Mouse (Mus musculus): ENCODE data around the gene Ip6k3.

The Ip6k3 gene

GRCm38 (mm10) chr17:27151411-27151810 is 16.2 kb downstream of the Ip6k3 start:
- DNase-seq: peak; percentile 29 to 33

DNA sequence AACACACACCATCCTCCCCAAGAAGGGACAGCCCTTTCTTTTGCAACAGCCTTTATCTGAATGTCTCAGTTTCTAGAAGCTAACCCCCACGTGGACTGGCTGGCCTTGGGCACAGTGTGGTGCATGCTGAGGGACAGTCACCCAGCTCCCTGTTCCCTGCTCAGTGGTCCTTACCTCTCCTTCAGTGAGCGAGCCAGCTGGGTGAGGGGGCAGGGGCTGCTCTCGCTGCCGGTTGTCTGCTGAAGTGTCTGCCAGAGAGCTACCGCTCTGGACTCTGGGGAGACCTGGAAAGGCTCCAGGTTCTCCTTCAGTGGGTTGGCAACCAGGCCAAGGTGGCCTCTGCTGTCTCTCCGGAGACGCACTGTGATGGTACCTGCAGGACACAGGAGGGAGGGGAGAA is 16.7 kb downstream of the Ip6k3 start:
- no peak for DNase-seq

DNA sequence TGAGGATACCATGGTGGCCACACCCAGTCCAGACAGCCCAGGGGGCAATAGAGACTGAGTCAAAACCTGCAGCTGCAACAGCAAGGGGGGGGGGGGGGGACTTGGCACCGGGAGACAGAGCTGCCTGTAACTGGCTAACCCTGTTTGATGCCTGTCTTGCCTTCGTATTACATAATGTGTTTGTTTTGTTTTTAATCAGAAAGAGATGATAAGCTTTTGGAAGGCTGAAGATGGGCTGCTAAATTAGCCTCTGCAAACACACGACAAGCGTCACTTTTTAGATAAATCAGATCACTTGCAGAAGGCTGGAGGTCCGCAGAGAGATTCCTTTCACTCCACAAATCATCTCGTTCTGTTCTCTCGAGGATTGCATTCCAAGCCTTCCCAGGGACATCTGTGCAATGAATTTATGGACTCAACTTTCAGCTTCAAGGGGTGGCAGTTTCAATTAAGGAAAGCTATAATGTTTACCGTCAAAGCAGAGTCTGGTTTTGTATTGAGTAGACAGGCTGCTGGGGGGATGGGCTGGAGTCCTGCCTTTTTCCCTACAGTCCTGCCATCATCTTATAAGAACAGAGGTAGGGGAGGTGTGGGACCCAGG is 21.2 kb downstream of the Ip6k3 start:
- DNase-seq: no peak

DNA sequence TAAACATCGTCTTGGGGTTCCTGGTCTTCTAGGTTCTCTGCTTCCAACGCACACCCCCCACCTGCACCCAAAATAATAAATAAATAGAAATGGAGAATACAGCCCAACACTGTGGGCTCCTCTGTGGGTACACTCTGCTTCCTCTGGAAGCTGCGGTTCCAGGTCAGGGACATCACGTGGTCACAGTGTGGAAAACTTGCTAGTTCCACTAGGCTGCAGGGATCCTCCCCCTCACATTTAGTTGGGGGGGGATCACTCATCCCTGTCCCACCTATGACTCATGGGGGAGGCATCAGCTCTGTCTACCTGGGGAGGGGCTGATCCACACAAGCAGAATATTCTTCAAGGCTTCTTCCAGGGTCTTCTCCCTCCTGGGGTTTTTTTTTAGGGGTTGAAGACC is 23.4 kb downstream of the Ip6k3 start:
- no peak for DNase-seq

DNA sequence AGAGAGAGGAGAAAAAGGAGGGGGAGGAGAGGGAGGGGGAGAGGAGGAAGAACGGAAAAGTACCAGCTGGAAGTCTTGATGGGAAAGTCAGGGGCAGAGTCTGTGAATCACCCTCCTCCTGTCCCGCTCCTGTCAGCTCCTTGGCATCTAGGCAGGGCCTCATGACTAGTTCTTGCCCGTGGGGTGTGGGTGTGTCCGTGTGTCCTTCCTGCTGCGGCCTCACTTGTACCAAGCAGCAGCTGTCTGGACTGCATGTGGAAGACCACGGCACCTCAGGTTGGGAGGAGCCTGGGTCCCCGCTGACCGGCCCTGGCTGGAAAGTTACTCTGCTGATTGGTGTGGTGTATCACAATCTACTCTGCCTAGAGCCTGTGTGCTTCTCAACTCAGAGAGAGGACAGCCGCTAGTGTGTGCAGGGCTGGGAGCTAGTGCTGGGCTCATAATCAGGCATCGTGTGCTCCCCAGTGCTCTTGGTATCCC is 25.6 kb downstream of the Ip6k3 start:
- DNase-seq: no peak

- DNase-seq: no peak
Measured at GRCm38 (mm10) chr17:27140262-27140661, 27.3 kb downstream of the Ip6k3 start.

GRCm38 (mm10) chr17:27139304-27139703 is 28.3 kb downstream of the Ip6k3 start:
- no peak for DNase-seq

- DNase-seq: no peak
Measured at GRCm38 (mm10) chr17:27138396-27138795, 29.2 kb downstream of the Ip6k3 start.

DNA sequence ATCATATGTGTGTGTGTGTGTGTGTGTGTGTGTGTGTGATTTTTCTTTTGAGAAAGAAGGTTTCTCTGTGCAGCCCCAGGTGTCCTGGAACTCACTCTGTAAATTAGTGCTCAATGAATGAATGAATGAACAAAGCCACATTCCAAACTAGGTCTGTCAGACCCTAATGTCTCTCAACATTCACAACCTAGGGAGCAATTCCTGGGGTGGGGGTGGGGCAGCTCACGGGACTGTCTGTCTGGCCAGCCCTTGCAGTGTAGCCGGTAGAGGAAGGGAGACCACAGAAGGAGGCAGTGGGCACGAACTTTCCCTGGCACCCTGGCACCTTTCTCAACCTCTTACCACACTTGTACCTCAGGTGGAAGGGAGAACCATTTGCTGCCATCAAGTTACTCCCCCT is 32.9 kb downstream of the Ip6k3 start:
- no peak for DNase-seq

GRCm38 (mm10) chr17:27134187-27134586 is 33.4 kb downstream of the Ip6k3 start:
- DNase-seq: no peak

DNA sequence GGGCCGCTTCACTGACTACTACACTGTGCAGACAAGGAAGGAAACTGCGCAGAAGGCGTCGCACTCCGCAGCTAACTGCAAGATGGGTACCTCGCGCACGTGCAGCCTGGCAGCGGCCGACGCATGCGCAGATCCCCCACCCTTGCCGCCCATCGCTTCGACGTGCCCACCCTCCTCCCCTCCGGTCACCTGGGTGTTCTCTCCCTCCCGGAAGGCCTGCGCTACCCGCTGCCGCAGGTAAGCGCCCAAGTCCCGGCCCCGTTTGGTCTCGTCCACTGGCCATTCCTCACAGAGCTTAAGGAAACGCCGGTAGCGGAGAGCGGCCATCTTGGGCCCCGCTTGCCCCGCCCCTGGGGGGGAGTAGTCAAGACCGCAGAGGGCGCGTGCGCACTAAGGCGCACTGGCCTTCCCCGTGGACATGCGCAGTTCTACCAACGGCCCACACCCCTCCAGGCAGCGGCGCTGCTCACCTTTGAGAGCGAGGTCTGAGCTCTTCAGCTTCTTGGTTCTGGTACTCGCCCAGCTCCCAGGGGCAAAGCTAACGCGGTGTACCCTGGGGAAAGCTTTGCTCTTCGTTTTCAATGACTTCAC is 33.9 kb downstream of the Ip6k3 start, which contains the start of gene Uqcc2:
Uqcc2 (minus strand) TSS at position 366 of the 591 bp plus-strand sequence.
- DNase-seq: peak; percentile 98

DNA sequence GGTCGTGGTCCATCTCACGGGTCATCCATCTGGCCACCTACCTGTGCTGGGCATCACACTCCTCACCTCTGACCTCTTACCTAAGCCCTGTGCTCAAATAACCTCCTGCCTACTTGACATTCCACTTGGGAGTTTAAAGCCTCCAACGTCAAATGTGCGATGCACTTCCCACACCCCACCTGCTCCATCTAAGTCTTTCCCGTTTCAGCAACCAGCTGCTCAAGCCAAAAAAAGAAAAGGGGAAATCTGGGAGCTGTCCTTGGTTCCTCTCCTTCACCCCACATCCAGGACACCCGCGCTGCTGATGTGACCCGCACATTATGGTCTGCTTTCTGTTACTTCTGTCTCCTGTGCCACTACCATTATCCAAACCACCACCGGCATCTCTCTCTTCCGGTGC is 35.4 kb downstream of the Ip6k3 start:
- no peak for DNase-seq

DNA sequence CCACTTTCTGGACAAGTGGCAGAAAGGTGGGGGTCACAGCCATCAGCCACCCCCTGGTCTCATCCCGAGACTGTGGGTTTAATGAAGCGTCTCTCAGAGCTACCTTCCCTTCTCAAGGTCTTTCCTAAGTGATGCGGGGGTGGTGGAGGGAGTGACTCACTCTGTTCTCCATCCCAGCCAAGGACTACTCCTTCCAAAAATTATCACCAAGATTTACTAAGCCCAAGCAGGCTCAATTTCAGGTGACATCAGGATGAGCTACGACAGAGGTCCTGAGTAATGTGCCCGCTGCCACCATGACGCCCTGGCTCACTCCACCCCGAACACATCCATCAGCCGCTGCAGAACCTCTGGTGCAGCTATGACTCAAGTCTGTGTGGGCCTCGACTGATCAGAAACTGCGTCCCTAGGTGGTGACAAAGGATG is 36.3 kb downstream of the Ip6k3 start:
- DNase-seq: no peak

- DNase-seq: peak; percentile 55 to 74
Measured at GRCm38 (mm10) chr17:27130246-27130645, 37.3 kb downstream of the Ip6k3 start.

GRCm38 (mm10) chr17:27129819-27130218 is 37.8 kb downstream of the Ip6k3 start:
- no peak for DNase-seq

DNA sequence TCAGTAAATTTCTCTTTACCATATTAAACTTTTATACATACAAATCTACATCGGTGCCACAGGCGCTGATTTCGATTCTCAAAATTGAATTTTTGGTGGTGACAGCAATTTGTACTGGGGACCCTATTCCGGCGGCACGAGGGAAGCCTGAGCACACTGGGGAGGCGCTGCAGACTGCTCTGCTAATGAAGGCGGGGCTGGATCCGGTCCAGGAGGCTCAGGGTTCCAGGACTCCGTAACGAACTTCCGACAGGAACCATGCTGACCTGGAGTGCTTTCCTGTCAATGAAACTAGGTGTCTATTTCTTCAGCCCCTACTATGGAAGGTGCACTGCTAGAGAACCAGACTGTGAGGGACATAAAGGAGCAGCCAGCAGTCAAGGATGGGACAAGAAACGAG is 38.3 kb downstream of the Ip6k3 start:
- no peak for DNase-seq

DNA sequence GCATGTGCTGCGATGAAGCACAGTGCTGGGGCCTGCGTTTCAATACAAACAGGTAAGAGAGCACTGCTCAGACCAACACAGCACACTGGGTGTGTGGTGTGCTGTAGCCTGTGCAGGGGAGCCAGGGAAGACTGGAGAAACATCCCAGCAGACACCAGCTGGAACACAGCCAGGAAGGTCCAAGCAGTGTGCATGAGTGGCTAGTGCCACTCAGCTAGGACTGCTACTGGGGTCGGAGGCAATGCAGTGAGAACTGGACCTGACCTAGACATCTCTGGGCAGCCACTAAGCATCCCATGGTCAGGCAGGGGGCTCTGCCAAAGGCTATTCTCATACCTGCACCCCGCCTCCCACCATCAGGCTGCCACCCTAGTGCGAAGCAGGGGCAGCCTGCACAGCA is 39.4 kb downstream of the Ip6k3 start:
- peak in 1 of 2 experiments; percentile 5 for DNase-seq

DNA sequence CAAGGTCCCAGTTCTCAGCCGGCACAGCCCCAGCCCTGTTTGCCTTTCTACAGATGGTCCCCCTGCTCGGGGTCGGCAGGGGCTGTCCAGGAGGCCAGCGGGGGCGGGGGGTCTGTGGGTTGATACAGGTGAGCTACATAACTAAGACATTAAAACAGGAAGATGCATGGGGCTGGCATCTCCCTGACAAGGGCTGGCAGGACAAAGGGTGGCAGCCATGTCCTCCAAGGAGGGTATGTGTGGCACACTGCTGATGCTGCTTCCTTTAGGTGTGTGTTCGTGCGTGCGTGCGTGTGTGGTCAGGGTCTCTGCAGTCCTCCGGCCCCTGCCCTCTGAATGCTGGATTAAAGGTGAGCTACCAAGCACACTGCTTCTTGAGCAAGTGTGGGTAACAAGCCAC is 40.6 kb downstream of the Ip6k3 start:
- DNase-seq: no peak

DNA sequence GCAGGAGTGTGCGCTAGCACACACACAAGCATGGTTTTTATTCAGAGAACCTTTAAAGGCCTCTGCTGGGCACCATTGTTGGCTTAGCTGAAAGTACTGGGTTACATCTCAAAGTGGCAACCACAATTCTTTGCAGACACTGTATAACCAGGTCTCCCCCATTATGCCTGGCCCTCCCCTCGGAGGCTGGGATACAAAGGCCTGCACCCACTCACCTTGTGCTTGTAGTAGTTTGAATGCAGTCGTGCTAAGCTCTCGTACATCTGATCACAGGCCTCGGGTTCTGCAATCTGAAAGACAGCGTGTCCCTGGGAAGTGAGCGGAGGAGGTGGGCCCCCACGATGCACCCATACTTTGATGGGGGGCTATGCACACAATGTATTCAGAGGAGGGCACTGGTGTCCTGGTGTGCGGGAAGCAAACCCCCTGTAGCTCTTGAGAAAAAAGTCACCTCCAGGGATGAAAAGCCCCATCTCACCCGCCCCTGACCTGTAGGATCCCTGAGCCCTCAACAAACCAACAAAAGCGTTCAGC is 41.9 kb downstream of the Ip6k3 start:
- DNase-seq: no peak

- DNase-seq: peak; percentile 73 to 80
Measured at GRCm38 (mm10) chr17:27125185-27125584, 42.4 kb downstream of the Ip6k3 start.

DNA sequence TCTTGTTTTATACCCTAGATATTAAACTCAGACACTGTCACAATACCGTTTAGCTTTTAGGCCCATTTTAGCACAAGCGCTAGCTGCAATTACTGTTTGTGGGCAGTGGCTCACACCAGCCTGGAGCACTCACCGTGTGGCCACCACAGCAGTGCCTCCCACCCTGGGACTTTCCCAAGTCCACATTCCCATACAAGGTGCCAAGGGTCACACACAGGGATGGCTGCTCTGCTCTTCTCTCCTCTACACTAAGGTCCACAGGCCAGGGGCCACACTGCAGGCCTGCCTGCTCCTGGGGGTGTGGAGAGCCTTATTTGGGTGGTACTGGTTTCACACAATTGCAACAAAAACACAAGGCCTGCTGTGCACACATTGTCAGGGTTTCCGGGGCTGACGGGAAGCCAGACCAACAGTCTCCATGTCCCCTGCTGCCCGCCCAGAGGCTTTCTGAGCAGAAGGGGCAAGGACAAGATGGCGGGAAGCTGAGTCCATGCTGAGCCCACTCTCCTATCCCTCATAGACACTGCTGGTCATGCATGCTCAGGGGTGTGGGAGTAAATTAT is 43.7 kb downstream of the Ip6k3 start:
- no peak for DNase-seq

- no peak for DNase-seq
Measured at GRCm38 (mm10) chr17:27123103-27123502, 44.5 kb downstream of the Ip6k3 start.

GRCm38 (mm10) chr17:27122701-27123100 is 44.9 kb downstream of the Ip6k3 start:
- DNase-seq: no peak

DNA sequence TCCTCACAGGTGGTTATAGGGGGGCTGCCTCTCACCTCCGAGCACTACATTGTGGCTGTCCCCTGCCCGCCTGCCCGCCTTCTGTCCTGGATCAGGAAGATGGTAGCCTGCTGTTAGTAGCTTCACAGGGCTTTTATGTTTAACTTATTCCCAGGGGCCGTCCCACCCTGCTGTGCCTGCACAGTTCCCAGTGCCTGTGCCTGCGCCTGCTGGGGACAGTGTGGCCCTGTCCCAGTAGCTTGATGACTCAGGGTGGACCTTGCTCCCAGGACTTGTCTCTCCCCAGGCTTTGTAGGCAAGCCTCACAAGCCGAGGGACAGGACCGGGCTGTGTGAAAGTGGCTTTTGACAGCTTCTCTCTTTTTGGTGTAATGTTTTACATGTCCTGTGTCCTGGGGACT is 45.8 kb downstream of the Ip6k3 start:
- no peak for DNase-seq
